Mouse (Mus musculus) layer of hippocampus, adult 2 months (tissue): ENCODE results near the gene Yjefn3. TPM values are rescaled to one million over a fixed set of nuclear protein-coding genes. Genes with fewer than 3 reads are reported as not detected.

Experiments used
- DNase-seq, 2 experiments: peaks; one replicate each; pipeline ENCODE4 v3.0.0; 2022; ENCODE audit warnings: low spot score in 2 of 2
- H3K27ac ChIP-seq: fragments of 200-600 bp; 2 replicates; pipeline ENCODE4 v1.8.1; 2022
- H3K4me3 ChIP-seq: fragments of 200-600 bp; 2 replicates; pipeline ENCODE4 v1.8.1; 2022; ENCODE audit warnings: mild to moderate bottlenecking
- CTCF ChIP-seq: fragments of 200-600 bp; conservative IDR thresholded peaks from 2 replicates; pipeline ENCODE4 v1.8.1; 2022; ENCODE audit warnings: antibody characterized with exemption, mild to moderate bottlenecking, moderate library complexity
- total RNA-seq, 2 experiments: library from RNA; stranded (reverse); gene quantifications; 2 replicates each; pipeline ENCODE4 v1.2.3; 2021

Gene Yjefn3
- total RNA-seq, 2 experiments from 2014 or later = 29.3 to 32.5 TPM

DNA sequence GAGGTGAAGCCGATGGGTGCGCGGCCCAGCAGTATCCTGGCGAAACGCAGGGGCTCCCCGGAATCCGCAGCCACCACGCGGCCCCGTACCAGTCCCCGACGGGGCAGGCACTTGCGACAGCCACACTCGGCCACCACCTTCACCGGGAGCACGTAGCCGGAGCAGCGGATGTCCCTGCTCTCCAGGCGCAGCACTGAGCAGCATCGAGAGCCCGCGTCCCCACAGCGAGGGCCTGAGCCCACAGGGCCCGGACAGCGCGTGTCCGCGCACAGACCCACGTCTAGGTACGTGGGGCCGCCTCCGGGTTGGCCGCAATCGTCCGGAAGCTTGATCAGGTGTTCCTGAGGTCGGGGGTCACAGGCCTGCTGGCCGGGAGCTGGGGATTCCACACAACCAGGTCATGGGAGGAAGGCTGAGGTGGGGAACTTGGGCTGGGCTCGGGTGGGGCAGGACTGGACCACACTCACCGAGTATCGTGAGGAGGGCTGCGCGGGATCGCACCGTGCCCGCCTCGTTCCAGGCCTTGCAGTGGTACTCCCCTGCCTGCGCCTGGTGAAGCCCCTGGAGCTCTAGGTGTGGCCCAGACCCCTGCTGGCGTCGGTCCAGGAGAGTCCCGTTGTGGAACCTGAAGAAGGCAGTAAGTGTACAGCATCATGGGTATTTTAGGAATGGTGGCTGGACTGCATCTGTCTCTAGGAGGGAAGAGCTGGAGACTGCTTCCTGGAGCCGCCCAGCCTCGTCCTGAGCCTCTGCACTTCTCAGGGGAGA is 19.5 kb downstream of the Yjefn3 start:
- H3K4me3 ChIP-seq = no peak overlapping the region
- TF ChIP-seq CTCF = no peak
- no peak for DNase-seq
- no peak overlapping the region for H3K27ac ChIP-seq

DNA sequence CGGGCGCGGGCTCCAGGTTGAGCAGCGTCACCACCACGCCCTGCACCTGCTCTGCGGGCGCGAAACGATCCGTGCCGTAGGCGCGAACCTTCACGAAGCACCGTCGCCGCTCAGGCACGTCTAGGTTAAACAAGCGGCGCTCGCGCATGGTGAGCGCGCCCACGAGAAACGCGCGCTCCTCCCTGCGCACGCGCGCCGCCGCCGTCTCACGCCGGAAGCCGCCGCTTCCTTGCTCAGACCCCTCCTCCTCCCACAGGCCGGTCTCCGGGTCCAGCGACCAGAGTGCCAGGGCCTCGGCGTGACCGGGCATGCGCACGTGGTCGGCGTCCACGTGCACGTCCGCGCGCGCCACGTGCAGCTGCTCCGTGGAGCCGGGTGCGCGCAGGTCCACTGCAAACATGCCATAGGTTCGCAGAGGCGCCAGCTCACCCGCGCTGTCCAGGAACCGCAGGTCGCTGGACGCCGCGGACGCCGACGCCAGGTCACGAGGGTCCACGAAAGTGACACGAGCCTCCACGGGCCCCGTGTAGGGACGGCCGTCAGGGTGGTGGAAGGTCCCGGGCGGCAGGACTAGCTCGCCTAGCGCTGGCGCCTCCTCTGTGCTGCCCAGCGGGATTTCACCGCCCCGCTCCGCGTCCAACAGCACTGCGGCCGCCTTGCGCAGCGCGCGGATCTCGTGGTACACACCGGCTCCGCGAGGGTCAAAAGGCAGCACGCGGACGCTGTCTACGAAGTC is 20.3 kb downstream of the Yjefn3 start:
- TF ChIP-seq CTCF = no peak
- H3K4me3 ChIP-seq = peak overlapping the region; percentile 50

DNA sequence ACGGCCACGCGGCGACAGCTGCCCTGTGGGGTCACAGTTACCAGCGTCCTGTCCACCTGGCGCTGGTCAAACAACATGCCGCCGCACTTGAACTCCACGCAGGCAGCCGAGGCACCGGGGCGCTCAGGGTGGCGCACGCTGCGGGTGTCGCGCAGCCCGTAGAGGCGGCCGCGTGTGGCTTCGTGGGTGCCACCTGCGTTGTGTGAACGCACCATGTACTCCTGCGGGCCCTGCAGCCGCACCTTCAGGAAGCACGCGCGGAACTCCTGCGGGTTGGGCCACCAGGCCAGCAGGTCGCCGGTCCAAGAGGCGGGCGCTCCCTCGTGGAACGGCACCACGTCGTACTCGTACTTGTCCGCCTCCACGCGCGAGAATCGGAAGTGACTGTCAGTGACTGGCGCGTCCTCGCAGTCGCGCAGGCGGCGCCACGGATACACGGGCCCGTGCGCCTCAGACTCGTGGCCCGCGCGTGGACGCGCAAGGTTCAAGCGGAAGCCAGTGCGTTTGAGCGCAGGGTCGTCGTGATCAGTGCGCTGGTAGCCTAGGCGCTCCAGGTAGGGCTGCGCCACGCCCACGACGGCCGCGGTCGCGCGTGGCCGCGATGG is 21.1 kb downstream of the Yjefn3 start:
- no peak for DNase-seq
- no peak overlapping the region for H3K27ac ChIP-seq
- peak overlapping the region; percentile 50 for H3K4me3 ChIP-seq
- TF ChIP-seq CTCF = no peak

More for the DNA sequence above, 20.3 kb downstream of the Yjefn3 start:
- no peak overlapping the region for H3K27ac ChIP-seq
- DNase-seq = peak in 1 of 2 experiments; percentile 46

DNA sequence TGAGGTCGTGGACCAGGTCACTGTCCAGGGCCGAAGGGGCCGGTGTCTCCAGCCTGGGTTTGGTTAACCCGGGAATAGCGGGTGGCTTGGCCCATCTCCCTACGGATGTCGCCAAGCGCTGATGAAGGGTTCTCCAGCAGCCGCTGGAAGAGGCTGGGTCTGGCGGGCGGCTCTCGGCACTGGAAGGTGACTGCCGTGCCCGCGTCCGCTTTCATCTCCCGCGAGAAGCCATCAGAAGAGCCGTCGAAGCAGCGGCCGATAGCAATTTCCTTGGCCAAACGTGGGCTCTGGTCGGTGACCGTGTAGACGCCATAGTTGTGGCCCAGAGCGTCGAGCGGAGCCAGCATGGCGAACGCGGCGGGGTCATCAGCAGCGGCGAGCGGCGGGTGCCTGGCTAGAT is 21.7 kb downstream of the Yjefn3 start:
- TF ChIP-seq CTCF = no peak
- Histone ChIP-seq H3K4me3 (no peak overlapping the region), H3K27ac (no peak overlapping the region)
- DNase-seq = no peak

DNA sequence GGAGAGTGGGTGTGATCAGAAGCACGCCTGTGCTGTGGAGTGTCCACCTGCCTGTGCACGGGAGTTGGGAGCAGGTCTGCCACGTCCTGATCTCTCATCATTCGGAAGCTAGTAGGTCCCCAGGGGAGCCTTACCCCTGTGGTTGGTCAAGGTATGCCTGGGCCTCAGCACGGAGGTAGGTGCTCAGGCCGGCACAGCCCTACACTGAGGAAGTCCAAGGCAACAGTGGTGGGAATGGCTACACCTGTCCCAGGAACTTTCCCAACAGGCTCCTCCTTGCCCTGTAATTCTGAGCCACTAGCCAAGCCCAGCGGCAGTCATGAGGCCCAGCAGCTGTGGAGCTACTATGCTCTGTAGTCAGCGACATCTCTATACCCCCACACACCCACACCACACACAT is 22.8 kb downstream of the Yjefn3 start:
- no peak for DNase-seq
- TF ChIP-seq CTCF = no peak
- no peak overlapping the region for H3K27ac ChIP-seq
- no peak overlapping the region for H3K4me3 ChIP-seq

DNA sequence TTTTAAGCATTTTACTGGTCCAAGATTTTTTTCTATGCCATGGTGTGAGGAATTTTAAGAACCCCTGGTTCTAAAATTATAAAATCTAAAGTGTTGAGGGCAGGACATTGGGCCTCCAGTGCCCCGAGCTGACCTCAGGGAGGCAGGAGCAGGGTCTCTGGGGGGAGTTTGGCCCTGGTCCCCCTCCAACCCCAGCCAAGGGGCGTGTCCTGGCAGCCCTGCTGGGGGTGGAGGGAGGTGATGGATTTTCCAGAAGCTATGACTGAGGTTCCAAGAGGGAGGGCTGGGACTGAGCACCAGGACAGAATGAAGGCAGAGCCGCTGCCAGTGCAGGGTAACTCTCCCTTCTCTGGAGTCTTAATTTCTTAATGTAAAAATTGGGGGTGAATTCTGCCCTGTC is 24.5 kb downstream of the Yjefn3 start:
- H3K27ac ChIP-seq = no peak overlapping the region
- no peak for TF ChIP-seq CTCF
- DNase-seq = no peak
- H3K4me3 ChIP-seq = no peak overlapping the region

DNA sequence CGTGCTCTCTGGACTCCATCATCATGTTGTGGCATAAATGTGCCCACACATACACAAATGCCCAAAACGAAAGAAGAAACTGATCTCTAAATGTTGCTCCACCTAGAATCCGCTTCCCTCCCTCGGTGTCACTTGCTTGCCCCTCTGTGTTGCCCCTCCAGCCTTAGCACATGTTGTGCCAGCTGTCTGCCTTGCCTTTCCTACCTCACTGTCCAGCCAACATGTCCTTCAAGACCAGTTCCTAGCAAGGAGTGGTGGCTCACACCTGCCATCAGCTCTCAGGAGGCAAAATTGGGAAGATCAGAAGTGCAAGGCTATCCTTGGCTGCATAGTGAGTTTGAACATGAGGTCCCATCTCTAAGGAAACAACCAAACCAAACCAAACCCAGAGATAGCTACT is 25.1 kb downstream of the Yjefn3 start:
- no peak overlapping the region for H3K27ac ChIP-seq
- TF ChIP-seq CTCF = no peak
- DNase-seq = no peak
- no peak overlapping the region for H3K4me3 ChIP-seq

DNA sequence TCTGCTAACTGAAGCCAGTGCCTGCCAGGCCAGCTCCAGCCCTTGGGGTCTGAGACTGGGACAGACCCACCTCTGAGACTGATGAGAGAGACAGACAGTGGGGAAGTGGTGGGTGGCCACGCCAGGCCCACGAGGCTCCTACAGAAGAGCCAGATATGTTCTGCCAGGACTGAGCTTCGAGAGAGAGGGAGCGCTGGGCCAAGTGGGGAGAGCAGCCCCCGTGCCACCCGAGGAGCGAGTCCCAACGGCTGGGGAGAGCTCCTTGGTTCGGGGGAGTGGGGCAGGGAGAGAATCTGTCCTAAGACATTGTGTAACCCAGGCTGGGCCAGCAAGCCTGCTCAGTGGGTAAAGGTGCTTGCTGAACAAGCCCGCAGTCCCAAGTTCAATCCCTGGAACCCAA is 25.5 kb downstream of the Yjefn3 start:
- H3K27ac ChIP-seq = no peak overlapping the region

DNA sequence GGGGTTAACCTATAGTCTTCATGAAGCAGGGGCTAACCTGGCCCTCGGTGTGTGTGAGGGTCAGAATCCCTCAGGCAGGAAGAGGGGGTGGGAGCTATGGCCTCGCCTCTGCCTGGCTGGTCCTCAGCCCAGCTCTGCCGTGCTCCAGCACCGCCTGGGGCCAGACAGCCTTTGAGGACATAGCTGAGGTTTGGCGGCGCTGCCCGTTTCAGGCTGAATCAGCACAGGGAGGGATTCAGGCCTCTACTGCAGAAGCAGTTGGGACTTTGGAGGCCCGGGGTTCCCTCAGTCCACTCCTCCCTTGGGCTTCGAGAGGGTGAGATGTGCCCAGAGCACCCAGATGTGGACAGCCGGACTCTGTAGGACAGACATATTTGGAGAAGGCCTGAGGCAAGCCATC is 26.4 kb downstream of the Yjefn3 start:
- Histone ChIP-seq H3K4me3 (no peak overlapping the region), H3K27ac (no peak overlapping the region)
- no peak for DNase-seq
- no peak for TF ChIP-seq CTCF

More for the DNA sequence above, 25.5 kb downstream of the Yjefn3 start:
- no peak for TF ChIP-seq CTCF
- no peak for DNase-seq
- no peak overlapping the region for H3K4me3 ChIP-seq

DNA sequence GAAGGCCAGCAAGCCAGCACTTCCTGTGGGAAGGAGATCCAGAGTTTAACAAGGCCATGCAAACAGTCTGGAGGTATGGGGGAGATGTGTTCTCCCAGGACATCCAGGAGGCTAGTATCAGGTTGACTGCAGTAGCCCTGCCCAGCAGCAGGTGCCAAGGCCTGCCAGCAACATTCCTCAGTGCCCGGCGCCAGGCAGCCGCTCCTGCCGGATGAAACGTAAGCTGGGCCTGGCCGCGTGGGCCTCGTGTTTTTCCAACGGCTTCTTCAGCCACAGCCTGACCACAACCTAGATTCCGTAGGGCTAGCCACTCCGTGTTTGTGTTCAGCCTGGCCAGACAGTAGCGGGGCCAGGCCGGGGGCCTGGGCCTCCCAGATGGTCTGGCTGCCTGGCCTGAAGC is 27.9 kb downstream of the Yjefn3 start:
- H3K4me3 ChIP-seq = no peak overlapping the region
- DNase-seq = no peak
- no peak overlapping the region for H3K27ac ChIP-seq
- TF ChIP-seq CTCF = no peak

DNA sequence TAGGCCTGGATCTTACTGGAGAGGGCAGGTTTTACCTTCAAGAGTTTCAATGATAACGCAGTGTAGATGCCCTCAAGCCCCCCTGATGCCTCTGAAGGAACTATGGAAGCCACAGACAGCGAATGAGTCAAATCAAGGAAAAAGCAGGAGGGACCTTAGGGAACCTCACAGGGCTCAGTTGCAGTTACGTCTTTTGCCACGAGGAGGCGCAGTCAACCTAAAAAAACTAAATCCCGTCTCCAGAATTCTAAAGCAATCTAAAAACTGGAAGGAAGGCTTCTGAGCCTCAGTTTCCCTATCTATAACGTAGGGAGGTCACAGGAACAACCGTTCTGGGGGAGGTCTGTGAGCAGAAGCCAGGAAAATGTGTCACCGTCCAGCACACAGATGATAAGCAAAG is 28.4 kb downstream of the Yjefn3 start:
- DNase-seq = peak; percentile 55 to 70

DNA sequence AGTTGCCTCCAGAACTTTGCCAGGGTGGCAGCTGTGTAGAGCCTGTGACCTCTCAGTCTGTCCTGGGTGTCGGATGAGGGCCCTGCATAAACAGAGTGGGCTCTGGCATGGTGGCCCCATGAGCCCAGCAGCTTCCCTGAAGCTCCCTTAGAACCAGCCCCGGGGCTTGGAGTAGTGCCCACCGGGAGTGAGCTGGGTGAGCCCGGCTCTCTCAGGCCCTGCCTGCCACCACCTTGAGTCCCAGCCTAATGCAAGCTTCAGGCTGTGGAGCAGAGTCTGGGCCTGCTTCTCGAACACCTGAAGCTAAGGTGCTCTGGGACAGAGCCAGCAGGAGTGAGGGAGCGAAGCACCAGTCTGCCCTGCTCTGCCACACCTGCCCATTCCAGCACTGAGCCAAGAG is 31.6 kb downstream of the Yjefn3 start:
- no peak for DNase-seq
- TF ChIP-seq CTCF = no peak
- Histone ChIP-seq H3K4me3 (no peak overlapping the region), H3K27ac (no peak overlapping the region)

More for the DNA sequence above, 28.4 kb downstream of the Yjefn3 start:
- peak; percentile 95 for TF ChIP-seq CTCF
- Histone ChIP-seq H3K4me3 (no peak overlapping the region), H3K27ac (no peak overlapping the region)

DNA sequence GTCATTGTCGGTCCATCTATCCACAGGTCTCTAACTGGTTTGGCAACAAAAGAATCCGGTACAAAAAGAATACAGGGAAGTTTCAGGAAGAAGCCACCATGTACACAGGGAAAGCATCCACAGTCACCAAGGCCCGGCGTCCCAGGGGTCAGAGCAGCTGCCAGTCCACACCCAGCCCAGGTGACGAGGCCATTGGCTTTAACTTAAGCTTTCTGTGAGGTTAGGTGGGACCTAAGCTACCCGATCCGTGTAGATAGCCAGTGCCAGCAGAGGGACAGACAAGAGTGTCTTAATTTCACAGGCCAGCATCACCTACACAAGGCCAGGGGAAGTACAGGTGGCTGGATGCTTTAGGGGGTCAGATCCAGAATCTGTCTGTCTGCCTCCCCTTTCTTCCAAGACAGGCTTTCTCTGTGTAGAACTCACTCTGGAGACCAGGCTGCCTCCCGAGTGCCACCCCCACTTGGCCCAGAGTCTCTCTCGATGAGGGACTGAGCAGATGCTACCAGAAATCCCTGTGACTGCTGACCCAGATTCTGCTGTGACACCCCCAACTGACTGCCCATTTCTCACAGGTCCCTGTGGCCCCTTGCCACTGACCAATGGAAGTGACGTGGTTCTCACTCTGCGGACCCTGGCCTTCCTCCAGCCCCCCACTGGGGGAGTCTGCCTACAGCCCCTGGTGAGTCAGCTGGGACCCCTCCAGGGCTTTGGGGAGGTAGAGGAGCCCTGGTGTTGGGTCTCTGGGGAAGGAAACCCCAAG is 32.3 kb downstream of the Yjefn3 start:
- Histone ChIP-seq H3K27ac (no peak overlapping the region), H3K4me3 (no peak overlapping the region)
- DNase-seq = no peak
- TF ChIP-seq CTCF = no peak
